Comparison of ENCODE assay signal across 8 mouse cellular contexts in the genomic region with DNA sequence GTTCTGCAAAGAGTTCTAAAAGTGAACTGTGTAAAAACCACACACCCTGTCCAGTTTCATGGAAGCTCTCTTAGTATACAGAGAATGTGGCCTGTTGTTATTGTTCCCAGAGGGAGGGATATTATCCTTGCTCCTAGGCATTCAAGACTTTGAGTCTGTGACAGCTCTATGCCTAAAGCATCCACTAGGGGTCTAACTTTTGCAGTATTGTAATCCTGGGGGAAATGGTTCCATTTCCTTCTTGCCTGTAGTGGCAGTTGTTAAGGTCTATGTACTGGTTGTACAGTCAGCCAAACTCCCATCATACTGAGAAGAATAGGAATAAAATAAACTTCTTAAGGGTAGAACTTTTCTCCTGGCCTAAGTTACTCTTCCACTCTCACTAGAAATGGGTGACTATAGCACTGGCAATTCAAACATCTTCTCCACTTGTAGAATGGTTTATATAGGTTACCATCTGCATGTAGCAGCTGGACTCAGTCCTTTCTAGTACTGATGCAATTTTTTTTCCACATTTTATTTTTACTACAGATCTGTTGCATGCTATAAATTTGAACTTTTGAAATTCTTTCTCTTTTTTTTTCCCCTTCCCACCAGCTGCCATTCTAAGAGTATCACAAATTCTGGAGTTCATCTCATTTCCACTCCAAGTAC. TPM values are rescaled to one million over a fixed set of nuclear protein-coding genes. Genes with fewer than 3 reads are reported as not detected.
DNase-seq lines count a peak whose midpoint lies in the region; ATAC-seq and TF ChIP-seq lines count a peak whose summit lies in the region.

No protein-coding gene starts in this region.

- H3K4me2 ChIP-seq in forebrain, embryonic 13.5 days, result no peak overlapping the region
- H3K4me2 ChIP-seq in forebrain, embryonic 12.5 days, result no peak overlapping the region
- H3K4me2 ChIP-seq in lung, postnatal 0 days (replicated peaks; ENCODE audit: low read depth, low read length), result no peak overlapping the region
- H3K4me2 ChIP-seq in midbrain, embryonic 11.5 days, result no peak overlapping the region

- H3K27me3 ChIP-seq in forebrain, embryonic 13.5 days, result no peaks in the 10 kb centered on the region
- H3K27me3 ChIP-seq in forebrain, embryonic 12.5 days, result no peaks in the 10 kb centered on the region
- no peaks in the 10 kb centered on the region for H3K27me3 ChIP-seq in lung, postnatal 0 days (replicated peaks; ENCODE audit: insufficient read depth, low read length)
- no peaks in the 10 kb centered on the region for H3K27me3 ChIP-seq in midbrain, embryonic 11.5 days (ENCODE audit: control insufficient read depth, insufficient read depth, low read length)

- H3K4me1 ChIP-seq in forebrain, embryonic 13.5 days, result no peaks in the 10 kb centered on the region
- no peaks in the 10 kb centered on the region for H3K4me1 ChIP-seq in forebrain, embryonic 12.5 days
- H3K4me1 ChIP-seq in lung, postnatal 0 days (ENCODE audit: insufficient read depth, low read depth, low read length), result no peaks in the 10 kb centered on the region
- H3K4me1 ChIP-seq in lung, adult 2 months (ENCODE audit: control insufficient read depth, insufficient read depth, low read length), result no peaks in the 10 kb centered on the region
- H3K4me1 ChIP-seq in midbrain, embryonic 11.5 days (ENCODE audit: control insufficient read depth, insufficient read depth, low read length), result no peaks in the 10 kb centered on the region

- H3K9me3 ChIP-seq in forebrain, embryonic 13.5 days (replicated peaks), result no peaks in the 10 kb centered on the region
- H3K9me3 ChIP-seq in forebrain, embryonic 12.5 days, result no peaks in the 10 kb centered on the region
- no peaks in the 10 kb centered on the region for H3K9me3 ChIP-seq in lung, postnatal 0 days (ENCODE audit: low read length)
- H3K9me3 ChIP-seq in midbrain, embryonic 11.5 days (ENCODE audit: control insufficient read depth, low read length), result no peaks in the 10 kb centered on the region

- peak; percentile 66 for TF ChIP-seq CTCF in lung, postnatal 0 days (IDR thresholded peaks at IDR 0.05)
- TF ChIP-seq CTCF in lung, adult 2 months (IDR thresholded peaks at IDR 0.05; ENCODE audit: insufficient read depth, low read length), result no peak

- H3K9ac ChIP-seq in forebrain, embryonic 13.5 days, result no peak overlapping the region
- H3K9ac ChIP-seq in forebrain, embryonic 12.5 days, result no peak overlapping the region
- H3K9ac ChIP-seq in lung, postnatal 0 days (replicated peaks; ENCODE audit: low read depth), result no peak overlapping the region
- H3K9ac ChIP-seq in midbrain, embryonic 11.5 days (ENCODE audit: low read length), result no peak overlapping the region

- TF ChIP-seq POLR2A in lung, adult 2 months (IDR thresholded peaks at IDR 0.05; ENCODE audit: borderline replicate concordance, extremely low read depth, low read depth, low read length), result no peak

- H3K27ac ChIP-seq in forebrain, embryonic 13.5 days, result no peak overlapping the region
- no peak overlapping the region for H3K27ac ChIP-seq in forebrain, embryonic 12.5 days
- H3K27ac ChIP-seq in lung, postnatal 0 days (ENCODE audit: low read length), result no peak overlapping the region
- no peak overlapping the region for H3K27ac ChIP-seq in midbrain, embryonic 11.5 days (ENCODE audit: low read depth, low read length)

- TF ChIP-seq EP300 in lung, postnatal 0 days (IDR thresholded peaks at IDR 0.05), result no peak

- H3K4me3 ChIP-seq in forebrain, embryonic 13.5 days, result no peak overlapping the region
- no peak overlapping the region for H3K4me3 ChIP-seq in forebrain, embryonic 12.5 days (replicated peaks)
- H3K4me3 ChIP-seq in lung, postnatal 0 days (ENCODE audit: low read depth, low read length), result no peak overlapping the region
- no peak overlapping the region for H3K4me3 ChIP-seq in lung, adult 2 months (replicated peaks; ENCODE audit: extremely low read depth, low read depth, low read length)
- H3K4me3 ChIP-seq in midbrain, embryonic 11.5 days (ENCODE audit: low read depth, low read length), result no peak overlapping the region

- peak; percentile 70; the same call in 1 of the 2 replicates for ATAC-seq in forebrain, embryonic 13.5 days
- ATAC-seq in forebrain, embryonic 12.5 days (ENCODE audit: low FRiP score), result no peak
- ATAC-seq in lung, postnatal 0 days, result peak; percentile 38
- ATAC-seq in megakaryocyte-erythroid progenitor cell, adult 5-6 weeks (replicated peaks; ENCODE audit: low FRiP score, low TSS enrichment, poor library complexity, severe bottlenecking), result peak; percentile 81; the same call in 1 of the 2 replicates
- ATAC-seq in midbrain, embryonic 11.5 days (ENCODE audit: low FRiP score), result no peak

- peak; percentile 55 for DNase-seq in lung, postnatal 0 days (ENCODE audit: low spot score)
- no peak for DNase-seq in lung, adult 2 months
- peak; percentile 57 for DNase-seq in embryo, embryonic 10 days (ENCODE audit: low spot score)
- DNase-seq in midbrain, embryonic 11.5 days (ENCODE audit: low spot score, missing footprints), result no peak
- DNase-seq in urinary bladder, adult 18-20 months (ENCODE audit: low spot score in 2 of 2), result no peak

- H3K36me3 ChIP-seq in forebrain, embryonic 13.5 days (ENCODE audit: poor library complexity, severe bottlenecking), result no peaks in the 10 kb centered on the region
- no peaks in the 10 kb centered on the region for H3K36me3 ChIP-seq in forebrain, embryonic 12.5 days (replicated peaks)
- no peaks in the 10 kb centered on the region for H3K36me3 ChIP-seq in lung, postnatal 0 days (ENCODE audit: insufficient read depth, low read length)
- H3K36me3 ChIP-seq in midbrain, embryonic 11.5 days (ENCODE audit: control insufficient read depth, insufficient read depth, low read length), result no peaks in the 10 kb centered on the region

RNA-seq across cellular contexts. Expression of a gene that starts 51.4 kb away (rescaled TPM):
- not detected in 2 replicates for polyA plus RNA-seq in forebrain, embryonic 13.5 days (2015; fragmentation: Nextera tagmentation; extraction: Ambion mirVana)
- not detected in 2 replicates for polyA plus RNA-seq in forebrain, embryonic 12.5 days (2016; fragmentation: Nextera tagmentation; extraction: Ambion mirVana)
- polyA plus RNA-seq in lung, postnatal 0 days (2015; fragmentation: Nextera tagmentation; extraction: Ambion mirVana), result 84.8 and 99.3 TPM in 2 replicates
- 69.2 and 71.1 TPM in 2 replicates for polyA plus RNA-seq in lung, adult 2 months (2012; rRNA removed)
- not detected in 2 replicates for total RNA-seq in megakaryocyte-erythroid progenitor cell, adult 5-6 weeks (2014; fragmentation: Nextera tagmentation)
- total RNA-seq in megakaryocyte-erythroid progenitor cell, adult 5-6 weeks (2017), result not detected in 2 replicates
- polyA plus RNA-seq in midbrain, embryonic 11.5 days (2014; fragmentation: Nextera tagmentation; extraction: Ambion mirVana), result not detected in 2 replicates

Comparison
In these comparisons a context has a peak if more than half of its experiments do, and no peak if none do; other contexts are left out.
1. ATAC-seq: peak in forebrain, embryonic 13.5 days (single experiment), lung, postnatal 0 days (single experiment) and megakaryocyte-erythroid progenitor cell, adult 5-6 weeks (single experiment); none in forebrain, embryonic 12.5 days (single experiment) and midbrain, embryonic 11.5 days (single experiment).
2. DNase-seq: peak in lung, postnatal 0 days (single experiment) and embryo, embryonic 10 days (single experiment); none in lung, adult 2 months (single experiment), midbrain, embryonic 11.5 days (single experiment) and urinary bladder, adult 18-20 months (0 of 2).
3. RNA of a gene that starts 51.4 kb away (polyA plus RNA-seq): 84.8 to 99.3 TPM in lung, postnatal 0 days and 69.2 to 71.1 TPM in lung, adult 2 months; not detected in forebrain, embryonic 13.5 days, not detected in forebrain, embryonic 12.5 days and not detected in midbrain, embryonic 11.5 days; every median in the first group is over 10 times any median in the second.